Mouse (Mus musculus) heart, postnatal 0 days (tissue): ENCODE measurements around the gene Umad1.

Experiments
- CTCF ChIP-seq: IDR thresholded peaks from 2 replicates; pipeline ENCODE4 v1.5.1; 2016; ENCODE audit warnings: antibody characterized with exemption, control low read depth, low read depth
- EP300 ChIP-seq: IDR thresholded peaks from 2 replicates; pipeline ENCODE4 v1.6.1; 2016; ENCODE audit warnings: antibody characterized with exemption, low read depth

DNA sequence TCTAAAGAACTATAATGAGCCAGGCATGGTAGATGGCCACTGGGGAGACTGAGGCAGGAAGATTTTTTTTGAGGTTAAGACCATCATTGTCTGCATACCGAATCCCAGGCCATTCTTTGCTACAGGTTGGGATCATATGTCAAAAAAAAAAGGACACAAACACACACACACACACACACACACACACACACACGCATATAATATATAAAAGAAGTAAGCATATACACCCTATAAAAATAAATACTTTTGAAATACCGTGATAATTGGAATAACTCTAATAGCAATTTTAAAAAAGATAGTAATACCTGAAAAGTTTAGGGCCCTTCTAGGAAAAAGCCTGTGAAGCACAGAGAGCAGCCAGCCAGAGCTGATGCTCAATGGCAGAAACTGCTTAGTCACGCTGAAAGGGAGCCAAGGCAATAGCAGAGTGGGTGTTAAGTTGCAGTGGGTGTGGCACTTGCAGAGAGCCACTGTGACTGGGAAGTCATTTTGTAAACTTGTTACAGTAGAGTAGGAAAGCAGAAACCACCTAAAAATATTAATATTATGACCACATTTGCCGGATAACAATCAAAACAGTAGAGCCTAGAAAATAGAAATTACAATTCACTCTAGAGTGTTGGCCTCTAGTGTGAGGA is 86.2 kb downstream of the Umad1 start:
- TF ChIP-seq EP300 (no peak), CTCF (no peak)
